Mouse (Mus musculus) C2C12 (cell line): ENCODE measurements around the gene Mtr. TPM values are rescaled to one million over a fixed set of nuclear protein-coding genes. Genes with fewer than 3 reads are reported as not detected.
A peak's percentile ranks its signal among the peaks of the same experiment; 100 is the strongest.
"Not testable (repeated sequence)": the region's sequence is repeated elsewhere in the genome, so short reads cannot be mapped to it uniquely, and the experiment has no call there.

ENCODE experiments used
- H3K27me3 ChIP-seq: one replicate; pipeline ENCODE4 v1.6.1; 2011; ENCODE audit not compliant: control insufficient read depth, insufficient read depth, insufficient read length
- H3K36me3 ChIP-seq: one replicate; pipeline ENCODE4 v1.6.1; 2011; ENCODE audit not compliant: control insufficient read depth, insufficient read depth
- H3K4me3 ChIP-seq: one replicate; pipeline ENCODE4 v1.5.1; 2011; ENCODE audit warnings: mild to moderate bottlenecking, control low read depth; ENCODE audit not compliant: poor library complexity, insufficient read depth, severe bottlenecking
- H3K79me2 ChIP-seq: one replicate; pipeline ENCODE4 v1.6.1; 2011; ENCODE audit not compliant: control insufficient read depth, insufficient read depth
- H3K79me3 ChIP-seq: one replicate; pipeline ENCODE4 v1.6.1; 2011; ENCODE audit warnings: low read depth, control low read depth
- H3ac ChIP-seq: one replicate; pipeline ENCODE3; 2011; ENCODE audit warnings: low read depth; ENCODE audit not compliant: control insufficient read depth, insufficient read length
- CEBPB ChIP-seq: IDR thresholded peaks from one replicate; pipeline ENCODE4 v1.6.1; 2011; ENCODE audit warnings: low read depth, mild to moderate bottlenecking, control low read depth, moderate library complexity
- CTCF ChIP-seq: IDR thresholded peaks from one replicate; pipeline ENCODE4 v1.5.1; 2011; ENCODE audit not compliant: control insufficient read depth, insufficient read depth, insufficient read length
- FOSL1 ChIP-seq: IDR thresholded peaks from one replicate; pipeline ENCODE4 v1.8.0; 2011; ENCODE audit warnings: mild to moderate bottlenecking, low read length; ENCODE audit not compliant: poor library complexity, insufficient read depth, severe bottlenecking
- MAX ChIP-seq: IDR thresholded peaks from one replicate; pipeline ENCODE4 v1.6.1; 2011; ENCODE audit warnings: mild to moderate bottlenecking, control low read depth
- MYOD1 ChIP-seq: IDR thresholded peaks from one replicate; pipeline ENCODE4 v1.6.1; 2011; ENCODE audit warnings: low read depth; ENCODE audit not compliant: control insufficient read depth, insufficient read length
- MYOG ChIP-seq: IDR thresholded peaks from one replicate; pipeline ENCODE4 v1.6.1; 2011; ENCODE audit not compliant: control insufficient read depth, insufficient read length; ENCODE audit errors: extremely low read depth
- USF1 ChIP-seq: IDR thresholded peaks from one replicate; pipeline ENCODE4 v1.6.1; 2011; ENCODE audit warnings: low read depth, mild to moderate bottlenecking, control low read depth, moderate library complexity
- polyA plus RNA-seq: library from polyadenylated mRNA; unstranded; fragments of >200 nt; fragmentation: generic; extraction: Trizol; gene quantifications from one replicate; pipeline ENCODE4 v1.2.1, GENCODE M21; 2012; ENCODE audit warnings: missing spikeins

The Mtr gene
- polyA plus RNA-seq, 1 experiment: 5.6 TPM

DNA sequence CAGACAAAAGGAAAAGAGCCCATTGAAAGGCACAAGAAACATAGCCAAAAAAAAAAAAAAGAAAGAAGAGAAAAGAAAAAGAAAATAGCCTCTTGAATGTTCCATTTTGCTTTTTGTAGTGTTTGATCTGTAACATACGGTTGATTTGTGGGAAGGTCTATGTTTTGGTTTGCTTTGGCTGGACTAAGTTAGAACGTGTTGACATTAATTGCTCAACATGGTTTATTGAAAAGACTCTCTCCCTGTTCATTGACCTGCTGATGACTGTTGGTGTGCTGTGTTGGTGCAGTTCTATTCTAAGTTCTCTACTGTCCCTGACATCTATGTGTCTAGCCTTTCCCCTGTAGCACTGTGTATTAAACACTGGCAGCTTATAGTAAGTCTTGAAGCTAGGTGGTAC is 111.5 kb downstream of the Mtr start:
- Histone ChIP-seq H3K79me2 (no peaks in the 10 kb centered on the region), H3ac (no peak overlapping the region), H3K4me3 (no peak overlapping the region), H3K36me3 (no peaks in the 10 kb centered on the region), H3K79me3 (no peaks in the 10 kb centered on the region), H3K27me3 (no peaks in the 10 kb centered on the region)
- TF ChIP-seq MYOD1 (no peak), USF1 (no peak), CEBPB (no peak), FOSL1 (no peak), CTCF (no peak), MAX (no peak), MYOG (no peak)

DNA sequence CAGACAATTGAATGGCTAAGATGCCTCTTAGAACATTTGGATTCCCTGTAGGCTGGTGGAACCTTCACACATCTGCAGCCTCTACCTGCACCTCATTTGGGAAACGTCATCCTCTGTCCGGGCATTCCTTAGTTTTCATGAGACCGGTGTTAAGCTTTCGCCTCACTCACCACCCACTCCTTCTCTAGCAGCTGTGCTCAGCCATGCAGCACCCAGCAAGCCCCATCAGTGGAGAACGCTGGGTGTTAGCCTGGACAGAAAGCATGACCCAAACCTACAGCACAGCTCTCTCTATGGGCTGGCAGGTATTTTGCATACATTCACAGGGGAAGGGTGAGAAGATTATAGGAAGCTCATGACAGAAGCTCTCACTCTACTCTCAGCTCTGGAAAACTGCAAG is 114.6 kb downstream of the Mtr start:
- TF ChIP-seq USF1 (no peak), CTCF (no peak), CEBPB (no peak), MAX (no peak)
- Histone ChIP-seq H3ac (no peak overlapping the region), H3K4me3 (no peak overlapping the region), H3K36me3 (no peaks in the 10 kb centered on the region), H3K27me3 (no peaks in the 10 kb centered on the region), H3K79me2 (no peaks in the 10 kb centered on the region), H3K79me3 (no peaks in the 10 kb centered on the region)

DNA sequence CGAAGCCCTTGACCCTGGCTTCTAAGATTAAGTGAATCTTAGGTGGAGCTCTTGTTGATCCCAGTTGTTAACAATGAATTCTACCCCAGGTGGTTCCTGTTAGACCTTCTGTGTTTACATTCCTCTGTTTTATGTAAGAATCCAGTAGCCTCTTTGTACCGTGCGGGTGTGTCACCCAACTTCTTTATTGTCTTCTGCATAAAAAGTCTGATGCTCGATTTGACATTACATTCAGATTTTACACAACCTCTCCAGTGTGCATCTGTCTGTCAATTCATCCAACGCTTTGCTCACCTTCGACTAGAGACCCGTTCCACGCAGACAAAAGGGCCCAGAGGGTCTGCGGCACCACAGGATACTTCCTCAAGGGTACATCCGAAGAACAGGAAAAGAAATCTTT is 121.5 kb downstream of the Mtr start:
- H3K36me3 ChIP-seq, H3K4me3 ChIP-seq, H3ac ChIP-seq, H3K27me3 ChIP-seq, H3K79me3 ChIP-seq, H3K79me2 ChIP-seq: not testable (repeated sequence)

DNA sequence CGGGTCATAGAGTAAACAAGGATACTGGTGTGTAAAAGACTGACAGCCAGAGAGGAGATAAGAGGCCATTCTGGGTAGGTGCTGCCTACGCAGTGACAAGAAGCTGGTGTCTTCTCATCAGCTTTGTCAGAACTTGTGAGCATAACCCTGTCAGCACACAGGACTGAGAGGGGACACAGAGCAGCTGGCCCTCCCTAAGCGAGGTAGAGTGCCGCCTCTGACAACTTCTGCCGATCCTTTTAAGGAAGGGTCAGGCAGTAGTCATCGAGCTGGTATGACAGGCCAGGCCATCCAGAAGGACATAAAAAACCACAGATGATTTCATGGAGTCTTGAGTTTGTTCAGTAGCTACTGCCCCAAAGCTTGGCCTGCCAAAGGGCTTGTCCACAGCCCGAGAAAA is 124.4 kb downstream of the Mtr start:
- no peaks in the 10 kb centered on the region for H3K36me3 ChIP-seq
- H3ac ChIP-seq: no peak overlapping the region
- H3K4me3 ChIP-seq: no peak overlapping the region
- no peaks in the 10 kb centered on the region for H3K27me3 ChIP-seq
- H3K79me3 ChIP-seq: no peaks in the 10 kb centered on the region
- TF ChIP-seq MYOG (no peak), MYOD1 (peak; percentile 41)
- no peaks in the 10 kb centered on the region for H3K79me2 ChIP-seq

Other genes with a start within 250 kb of the Mtr start
- gene Ryr2, start 151.2 kb downstream of the Mtr start, polyA plus RNA-seq: not detected
- 0.07 TPM for gene Actn2, start 82.6 kb upstream of the Mtr start, polyA plus RNA-seq
- gene Heatr1, start 136.9 kb upstream of the Mtr start, polyA plus RNA-seq: 27.6 TPM
- gene Lgals8, start 206.8 kb upstream of the Mtr start, polyA plus RNA-seq: 16.3 TPM